Mouse (Mus musculus): ENCODE results near the gene Olfr1280. TPM values are rescaled to one million over a fixed set of nuclear protein-coding genes. Genes with fewer than 3 reads are reported as not detected.
"Not testable (repeated sequence)": the region's sequence is repeated elsewhere in the genome, so short reads cannot be mapped to it uniquely, and the experiment has no call there.

Gene Olfr1280
- total RNA-seq (2021) = not detected
- long read RNA-seq, experiment 1 = 0 reads
- long read RNA-seq, experiment 2 = 0 reads

DNA sequence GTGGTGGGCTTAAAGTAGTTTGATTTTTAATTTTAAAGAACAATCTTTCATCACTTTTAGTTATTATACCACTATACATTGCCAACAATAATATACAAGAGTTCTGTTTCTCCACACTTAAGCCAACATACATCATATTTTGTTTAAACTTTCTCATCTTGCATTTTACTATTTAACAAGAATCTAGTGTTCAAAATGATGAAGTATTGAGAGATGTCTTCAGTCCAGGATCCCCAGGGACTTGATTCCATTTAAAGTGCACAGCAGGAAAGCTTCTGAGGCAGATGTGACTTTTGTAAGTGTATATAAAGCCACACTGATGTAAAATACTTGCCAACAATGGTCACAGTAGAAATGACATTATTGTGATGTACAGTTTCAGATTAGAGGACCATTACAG lies at the start of gene Olfr1280:
Olfr1280 (plus strand) TSS at position 301 of the 400 bp plus-strand sequence.
- DNase-seq (ENCODE audit: low spot score) = no peak

DNA sequence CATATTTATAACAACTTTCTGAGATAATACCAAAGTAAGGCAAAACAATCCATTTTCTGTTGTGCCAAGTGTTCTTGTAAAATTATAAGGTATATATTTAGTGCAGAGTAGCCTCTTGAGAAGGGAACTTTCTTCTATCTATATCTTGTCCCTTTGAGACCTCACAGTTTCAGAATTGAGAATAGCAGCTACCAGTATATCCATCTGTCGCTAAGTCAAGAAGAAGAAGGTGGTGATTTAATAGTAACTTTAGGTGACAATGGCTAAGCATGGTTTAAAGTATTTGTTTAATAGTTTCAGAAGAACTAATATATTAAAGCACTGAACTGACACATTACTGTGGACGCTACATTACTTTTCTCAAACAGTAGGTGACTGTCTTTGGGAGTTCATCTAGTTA lies 39.8 kb upstream of the Olfr1280 start, which contains the start of gene Olfr1277:
Olfr1277 (minus strand) TSS at position 101 of the 400 bp plus-strand sequence.
- no peak for DNase-seq (ENCODE audit: low spot score)

DNA sequence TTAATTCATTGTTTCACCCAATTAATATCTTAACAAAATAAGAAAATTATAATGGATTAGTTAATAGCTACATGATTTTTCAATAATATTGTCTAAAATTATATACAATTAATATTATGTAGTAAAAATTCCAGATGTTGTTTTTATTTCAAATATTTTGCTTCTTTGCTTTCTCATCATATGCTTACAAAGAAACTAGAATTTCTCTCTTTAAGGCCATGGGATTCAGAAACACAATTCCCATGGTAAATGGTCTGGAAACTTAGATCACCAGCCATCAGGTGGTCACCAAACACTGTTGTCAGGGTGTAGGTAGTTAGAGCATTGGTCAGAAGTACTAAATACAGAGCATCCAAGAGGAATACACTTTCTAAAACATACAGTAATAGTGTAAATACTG lies 24.0 kb upstream of the Olfr1280 start, which contains the start of gene Olfr1278:
Olfr1278 (plus strand) TSS at position 301 of the 400 bp plus-strand sequence.
- no peak for DNase-seq (ENCODE audit: low spot score)

DNA sequence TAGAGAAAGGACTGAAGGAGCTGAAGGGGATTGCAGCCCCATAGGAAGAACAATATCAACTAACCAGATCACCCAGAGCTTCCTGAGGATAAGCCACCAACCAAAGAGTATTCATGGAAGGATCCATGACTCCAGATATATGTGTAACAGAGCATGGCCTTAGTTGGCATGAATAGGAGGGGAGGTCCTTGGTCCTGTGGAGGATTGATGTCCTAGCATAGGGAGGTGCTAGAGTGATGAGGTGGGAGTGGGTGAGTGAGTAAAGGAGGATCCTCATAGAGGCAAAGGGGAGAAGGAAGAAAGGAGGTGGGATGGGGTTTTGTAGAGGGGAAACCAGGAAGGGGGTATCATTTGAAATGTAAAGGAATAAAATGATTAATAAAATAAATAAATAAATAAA lies 15.3 kb upstream of the Olfr1280 start:
- no peak for DNase-seq (ENCODE audit: low spot score)

DNA sequence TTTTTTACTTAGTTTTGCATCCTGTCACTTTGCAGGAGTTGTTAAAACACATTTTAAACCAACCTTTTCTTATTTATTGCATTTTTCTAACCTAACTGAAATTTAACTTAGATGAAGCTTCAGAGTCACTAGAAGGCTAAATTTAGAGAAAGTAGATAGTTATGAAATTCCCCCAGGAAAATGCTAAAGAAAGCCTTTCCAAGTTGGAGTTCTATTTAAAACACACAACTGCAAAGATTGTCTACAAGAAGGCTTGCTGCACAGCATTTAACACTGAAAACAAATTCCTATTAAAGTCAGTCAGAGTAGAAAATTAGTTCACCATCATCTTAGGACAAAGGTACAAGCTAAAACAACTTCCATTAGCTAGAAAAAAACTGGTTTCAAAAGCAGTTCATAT lies 13.4 kb upstream of the Olfr1280 start, which contains the start of gene Olfr1279:
Olfr1279 (plus strand) TSS at position 262 of the 400 bp plus-strand sequence.
- DNase-seq (ENCODE audit: low spot score) = no peak

DNA sequence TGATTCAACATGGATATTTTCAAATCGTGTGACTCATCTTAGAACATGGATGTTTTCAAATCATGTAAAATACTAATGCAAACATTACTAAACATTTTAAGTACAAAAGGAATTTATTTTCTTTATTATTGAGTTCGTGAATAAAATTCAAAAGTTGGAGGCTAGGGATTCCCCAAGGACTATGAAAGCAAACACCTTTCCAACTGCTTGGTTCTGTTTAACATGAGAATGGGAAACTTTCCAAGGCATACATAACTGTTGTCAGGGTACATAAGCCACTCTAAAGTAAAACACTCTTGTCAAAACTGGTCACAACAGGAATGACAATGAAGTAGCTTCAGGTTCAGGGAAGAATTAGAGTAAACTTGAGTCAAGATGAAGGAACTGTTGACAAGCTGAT lies 12.4 kb downstream of the Olfr1280 start, which contains the start of gene Olfr1281:
Olfr1281 (plus strand) TSS at position 301 of the 400 bp plus-strand sequence.
- no peak for DNase-seq (ENCODE audit: low spot score)

DNA sequence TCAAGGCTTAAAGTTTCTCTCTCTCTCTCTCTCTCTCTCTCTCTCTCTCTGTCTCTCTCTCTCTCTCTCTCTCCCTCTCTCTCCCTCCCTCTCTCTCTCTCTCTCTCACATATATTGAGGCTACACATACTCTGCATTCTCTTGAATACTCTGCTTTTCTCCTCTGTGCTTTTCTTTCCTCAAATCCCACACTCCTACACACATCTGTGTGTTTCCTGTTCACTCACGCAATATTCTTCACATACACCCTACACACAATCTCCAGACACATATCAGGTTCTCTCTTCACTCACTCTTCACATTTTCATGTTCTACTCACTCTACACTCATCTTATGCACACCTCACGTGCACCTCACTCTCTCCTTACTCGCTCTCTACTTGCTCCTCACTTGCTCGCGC lies 19.9 kb downstream of the Olfr1280 start:
- not testable (repeated sequence) for DNase-seq (ENCODE audit: low spot score)

DNA sequence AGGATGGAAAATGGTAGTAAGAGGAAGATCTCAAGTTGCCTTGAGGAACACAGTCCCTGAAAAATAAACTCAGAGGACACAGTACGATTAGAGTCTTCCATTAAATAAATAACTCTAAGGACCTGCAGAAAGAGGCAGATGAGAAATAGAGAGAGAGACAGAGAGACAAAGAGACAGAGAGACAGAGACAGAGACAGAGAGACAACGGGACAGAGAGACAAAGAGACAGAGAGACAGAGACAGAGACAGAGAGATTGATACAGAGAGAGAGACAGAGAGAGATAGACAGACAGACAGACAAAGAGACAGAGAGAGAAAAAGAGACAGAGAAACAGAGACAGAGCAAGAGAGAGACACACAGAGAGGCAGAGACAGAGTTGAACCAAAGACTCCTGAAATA lies 22.2 kb downstream of the Olfr1280 start, which contains the start of gene Olfr1282:
Olfr1282 (minus strand) TSS at position 101 of the 400 bp plus-strand sequence.
- no peak for DNase-seq (ENCODE audit: low spot score)

DNA sequence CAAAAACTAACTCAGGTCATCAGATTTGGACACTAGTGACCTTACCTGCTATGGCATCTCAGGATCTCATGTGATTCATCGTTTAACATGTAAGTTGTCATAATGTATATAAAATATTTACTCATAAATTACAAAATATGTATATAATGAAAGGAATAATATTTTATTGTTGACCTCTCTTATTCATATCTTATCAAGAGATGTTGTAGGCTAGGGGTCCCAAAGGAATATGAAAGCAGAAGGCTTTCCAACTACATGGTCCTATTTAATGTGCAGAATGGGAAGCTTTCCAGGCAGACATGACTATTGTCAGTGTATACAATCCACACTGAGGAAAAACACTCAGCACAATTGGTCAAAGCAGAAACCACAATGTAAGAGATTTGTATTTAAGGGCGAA lies 52.7 kb downstream of the Olfr1280 start, which contains the start of gene Olfr1283:
Olfr1283 (plus strand) TSS at position 301 of the 400 bp plus-strand sequence.
- DNase-seq (ENCODE audit: low spot score) = no peak

DNA sequence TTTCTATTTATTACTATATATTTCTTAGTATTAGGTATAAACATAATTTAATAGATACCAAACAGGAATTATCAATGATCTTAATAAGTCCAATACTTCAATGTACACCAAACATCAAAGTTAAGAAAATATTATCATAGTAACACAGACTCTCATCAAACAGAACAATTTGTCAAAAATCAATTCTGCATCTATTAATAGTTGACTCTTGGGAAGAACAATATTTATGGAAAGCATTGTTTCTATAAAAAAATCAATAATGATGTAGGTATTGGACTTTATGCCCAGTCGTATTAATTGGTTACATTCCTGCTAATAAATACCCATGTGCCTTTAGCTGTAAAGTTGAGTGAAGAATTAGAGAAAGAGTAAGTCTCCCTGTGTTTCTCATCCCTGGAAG lies 61.4 kb downstream of the Olfr1280 start, which contains the start of gene Olfr1284:
Olfr1284 (plus strand) TSS at position 301 of the 400 bp plus-strand sequence.
- DNase-seq (ENCODE audit: low spot score) = no peak

Other genes starting within 250 kb of the Olfr1280 start
- gene Gm13941, start 208.0 kb upstream of the Olfr1280 start, total RNA-seq (2021) = not detected
- not detected for gene Gm15130, start 161.1 kb upstream of the Olfr1280 start, total RNA-seq (2021)
- not detected for gene 4930430A15Rik, start 84.4 kb upstream of the Olfr1280 start, total RNA-seq (2021)
- gene Olfr1275, start 78.7 kb upstream of the Olfr1280 start, total RNA-seq (2021) = not detected
- not detected for gene Olfr1276, start 59.5 kb upstream of the Olfr1280 start, total RNA-seq (2021)
- gene Olfr1277, start 39.9 kb upstream of the Olfr1280 start, total RNA-seq (2021) = not detected
- not detected for gene Olfr1278, start 23.9 kb upstream of the Olfr1280 start, total RNA-seq (2021)
- not detected for gene Olfr1279, start 13.4 kb upstream of the Olfr1280 start, total RNA-seq (2021)
- not detected for gene Olfr1281, start 12.5 kb downstream of the Olfr1280 start, total RNA-seq (2021)
- gene Olfr1282, start 22.1 kb downstream of the Olfr1280 start, total RNA-seq (2021) = not detected
- not detected for gene Olfr1283, start 52.8 kb downstream of the Olfr1280 start, total RNA-seq (2021)
- gene Olfr1284, start 61.5 kb downstream of the Olfr1280 start, total RNA-seq (2021) = not detected
- not detected for gene Olfr1286, start 109.1 kb downstream of the Olfr1280 start, total RNA-seq (2021)
- not detected for gene Olfr1287, start 135.1 kb downstream of the Olfr1280 start, total RNA-seq (2021)
- not detected for gene Olfr1288, start 160.1 kb downstream of the Olfr1280 start, total RNA-seq (2021)
- gene Olfr1289, start 166.8 kb downstream of the Olfr1280 start, total RNA-seq (2021) = not detected
- gene Olfr1290, start 179.8 kb downstream of the Olfr1280 start, total RNA-seq (2021) = not detected
- not detected for gene Olfr1291-ps1, start 183.2 kb downstream of the Olfr1280 start, total RNA-seq (2021)
- gene Olfr1293-ps, start 211.2 kb downstream of the Olfr1280 start, total RNA-seq (2021) = not detected
- gene Olfr1294, start 226.3 kb downstream of the Olfr1280 start, total RNA-seq (2021) = not detected